Mouse (Mus musculus): ENCODE results near the gene Kcp. TPM values are rescaled to one million over a fixed set of nuclear protein-coding genes. Genes with fewer than 3 reads are reported as not detected.
A peak's percentile ranks its signal among the peaks of the same experiment; 100 is the strongest.

Gene Kcp
- polyA plus RNA-seq, 1 experiment from 2014 or later: 11.5 TPM

- Histone ChIP-seq H3K27ac (ENCODE audit: low read length) (no peak overlapping the region), H3K4me1 (replicated peaks; ENCODE audit: control insufficient read depth, insufficient read depth, low read length) (no peaks in the 10 kb centered on the region), H3K9ac (ENCODE audit: low read length) (no peak overlapping the region), H3K4me2 (ENCODE audit: low read depth, low read length) (no peak overlapping the region), H3K36me3 (ENCODE audit: control insufficient read depth, insufficient read depth, low read length) (peaks cover 6% of the 10 kb centered on the region; the same call in 1 of the 2 replicates), H3K4me3 (ENCODE audit: low read length) (no peak overlapping the region), H3K27me3 (ENCODE audit: control insufficient read depth, insufficient read depth, low read depth, low read length) (no peaks in the 10 kb centered on the region), H3K9me3 (ENCODE audit: control insufficient read depth, low read length) (no peaks in the 10 kb centered on the region)
- 85% methylated on average over 3 of the region's 3 CpGs for WGBS
- no peak for ATAC-seq (ENCODE audit: low read depth)
These were observed 29.5 kb upstream of the Kcp start for GRCm38 (mm10) chr6:29537221-29537620.

DNA sequence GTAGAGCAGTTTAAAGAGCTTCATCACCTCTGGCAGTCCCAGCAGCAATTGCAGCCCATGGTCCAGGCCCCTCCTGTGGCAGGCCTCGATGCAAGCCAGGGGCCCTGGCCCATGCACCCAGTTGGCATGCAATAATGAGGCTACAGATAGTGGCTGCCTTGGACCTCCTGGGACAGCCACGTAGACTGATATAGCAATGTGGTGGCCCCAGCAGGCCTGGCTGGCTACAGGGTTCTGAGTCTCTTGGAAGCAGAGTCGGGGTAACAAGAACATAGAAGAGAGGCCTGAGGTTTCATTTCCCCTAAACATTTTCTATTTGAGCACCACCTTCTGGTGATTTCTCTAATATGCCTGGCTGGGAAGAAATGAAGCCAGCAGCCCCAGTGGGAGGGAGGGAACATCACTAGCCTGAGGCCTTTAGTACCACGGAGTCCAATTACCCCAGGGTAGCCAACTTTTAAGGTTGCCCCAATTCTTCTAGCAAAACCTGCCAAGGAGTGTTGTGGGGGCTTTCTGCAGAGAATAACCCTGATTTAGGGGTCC is 29.0 kb upstream of the Kcp start:
- H3K4me3 ChIP-seq (ENCODE audit: low read length): no peak overlapping the region
- H3K27ac ChIP-seq (ENCODE audit: low read length): no peak overlapping the region
- no peaks in the 10 kb centered on the region for H3K27me3 ChIP-seq (ENCODE audit: control insufficient read depth, insufficient read depth, low read depth, low read length)
- H3K9me3 ChIP-seq (ENCODE audit: control insufficient read depth, low read length): no peaks in the 10 kb centered on the region
- H3K4me1 ChIP-seq (replicated peaks; ENCODE audit: control insufficient read depth, insufficient read depth, low read length): no peaks in the 10 kb centered on the region
- peaks cover 2% of the 10 kb centered on the region; the same call in 1 of the 2 replicates for H3K36me3 ChIP-seq (ENCODE audit: control insufficient read depth, insufficient read depth, low read length)
- WGBS: 76% methylated on average over 4 of the region's 4 CpGs
- no peak overlapping the region for H3K9ac ChIP-seq (ENCODE audit: low read length)
- H3K4me2 ChIP-seq (ENCODE audit: low read depth, low read length): no peak overlapping the region
- ATAC-seq (ENCODE audit: low read depth): no peak

DNA sequence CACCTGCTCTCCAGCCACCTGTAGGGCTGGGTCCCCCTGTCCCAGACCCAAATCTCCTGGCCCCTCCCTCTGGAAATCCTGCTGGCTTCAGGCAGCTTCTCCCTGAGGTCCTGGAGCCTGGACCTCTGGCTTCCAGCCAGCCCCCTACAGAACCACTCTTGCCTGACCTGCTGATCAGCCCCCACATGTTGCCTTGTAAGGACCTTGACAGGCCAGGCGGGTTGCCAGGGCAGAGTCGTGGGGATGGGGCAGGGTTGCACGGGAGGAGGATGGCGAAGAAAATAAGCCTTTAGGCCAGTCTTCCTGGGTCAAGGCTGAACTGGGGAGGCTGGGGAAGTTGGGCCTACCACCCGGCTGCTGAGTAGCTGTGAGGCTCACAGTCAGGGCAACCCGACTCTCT is 27.6 kb upstream of the Kcp start:
- H3K4me2 ChIP-seq (ENCODE audit: low read depth, low read length): no peak overlapping the region
- no peak overlapping the region for H3K4me3 ChIP-seq (ENCODE audit: low read length)
- H3K9ac ChIP-seq (ENCODE audit: low read length): no peak overlapping the region
- no peaks in the 10 kb centered on the region for H3K27me3 ChIP-seq (ENCODE audit: control insufficient read depth, insufficient read depth, low read depth, low read length)
- no peaks in the 10 kb centered on the region for H3K36me3 ChIP-seq (ENCODE audit: control insufficient read depth, insufficient read depth, low read length)
- peak; percentile 26; the same call in 1 of the 2 replicates for ATAC-seq (ENCODE audit: low read depth)
- H3K4me1 ChIP-seq (replicated peaks; ENCODE audit: control insufficient read depth, insufficient read depth, low read length): no peaks in the 10 kb centered on the region
- no peak overlapping the region for H3K27ac ChIP-seq (ENCODE audit: low read length)
- no peaks in the 10 kb centered on the region for H3K9me3 ChIP-seq (ENCODE audit: control insufficient read depth, low read length)
- WGBS: 57% methylated on average over 6 of the region's 6 CpGs

DNA sequence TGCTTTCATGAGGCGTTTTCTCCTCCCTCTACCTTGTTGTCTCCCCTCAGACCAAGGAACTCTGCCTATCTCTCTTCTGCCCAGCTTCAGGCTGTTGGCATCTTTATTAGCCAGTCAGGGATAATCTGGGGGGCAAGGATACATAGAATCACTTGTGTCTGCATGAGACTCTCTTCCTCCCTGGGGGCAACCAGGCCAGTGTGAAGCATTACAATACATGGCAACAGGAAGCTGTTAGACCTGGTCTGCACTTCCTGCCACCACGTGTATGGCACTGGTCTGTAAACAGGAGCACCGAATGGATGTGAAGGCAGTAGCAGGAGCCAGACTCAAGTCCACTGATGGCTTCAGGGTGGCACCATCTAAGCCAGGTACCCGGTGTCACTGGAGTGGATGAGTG is 22.3 kb upstream of the Kcp start:
- H3K27me3 ChIP-seq (ENCODE audit: control insufficient read depth, insufficient read depth, low read depth, low read length): peaks cover 27% of the 10 kb centered on the region
- 46% methylated on average over 4 of the region's 4 CpGs for WGBS
- no peak overlapping the region for H3K4me2 ChIP-seq (ENCODE audit: low read depth, low read length)

GRCm38 (mm10) chr6:29529444-29529820 is 21.7 kb upstream of the Kcp start:
- Histone ChIP-seq H3K9ac (ENCODE audit: low read length) (no peak overlapping the region), H3K27ac (ENCODE audit: low read length) (no peak overlapping the region), H3K36me3 (ENCODE audit: control insufficient read depth, insufficient read depth, low read length) (no peaks in the 10 kb centered on the region), H3K9me3 (ENCODE audit: control insufficient read depth, low read length) (no peaks in the 10 kb centered on the region), H3K4me1 (replicated peaks; ENCODE audit: control insufficient read depth, insufficient read depth, low read length) (peaks cover 11% of the 10 kb centered on the region), H3K4me3 (ENCODE audit: low read length) (no peak overlapping the region), H3K4me2 (ENCODE audit: low read depth, low read length) (no peak overlapping the region), H3K27me3 (ENCODE audit: control insufficient read depth, insufficient read depth, low read depth, low read length) (peaks cover 27% of the 10 kb centered on the region)
- whole genome bisulfite sequencing: 17% methylated on average over 2 of the region's 2 CpGs
- ATAC-seq (ENCODE audit: low read depth): no peak

More for the DNA sequence above, 22.3 kb upstream of the Kcp start:
- no peak for ATAC-seq (ENCODE audit: low read depth)
- Histone ChIP-seq H3K9ac (ENCODE audit: low read length) (no peak overlapping the region), H3K36me3 (ENCODE audit: control insufficient read depth, insufficient read depth, low read length) (no peaks in the 10 kb centered on the region), H3K9me3 (ENCODE audit: control insufficient read depth, low read length) (no peaks in the 10 kb centered on the region), H3K4me3 (ENCODE audit: low read length) (no peak overlapping the region), H3K27ac (ENCODE audit: low read length) (no peak overlapping the region), H3K4me1 (replicated peaks; ENCODE audit: control insufficient read depth, insufficient read depth, low read length) (peaks cover 11% of the 10 kb centered on the region)

GRCm38 (mm10) chr6:29528561-29529443 is 21.1 kb upstream of the Kcp start:
- no peak overlapping the region; the same call in 1 of the 2 replicates for H3K4me3 ChIP-seq (ENCODE audit: low read length)
- H3K27me3 ChIP-seq (ENCODE audit: control insufficient read depth, insufficient read depth, low read depth, low read length): peaks cover 27% of the 10 kb centered on the region
- H3K9me3 ChIP-seq (ENCODE audit: control insufficient read depth, low read length): no peaks in the 10 kb centered on the region
- H3K9ac ChIP-seq (ENCODE audit: low read length): no peak overlapping the region
- no peak overlapping the region for H3K4me2 ChIP-seq (ENCODE audit: low read depth, low read length)
- H3K36me3 ChIP-seq (ENCODE audit: control insufficient read depth, insufficient read depth, low read length): no peaks in the 10 kb centered on the region
- WGBS: 18% methylated on average over 13 of the region's 13 CpGs
- no peak for ATAC-seq (ENCODE audit: low read depth)
- H3K4me1 ChIP-seq (replicated peaks; ENCODE audit: control insufficient read depth, insufficient read depth, low read length): peaks cover 13% of the 10 kb centered on the region
- H3K27ac ChIP-seq (ENCODE audit: low read length): no peak overlapping the region

GRCm38 (mm10) chr6:29528165-29528505 is 20.4 kb upstream of the Kcp start:
- Histone ChIP-seq H3K36me3 (ENCODE audit: control insufficient read depth, insufficient read depth, low read length) (no peaks in the 10 kb centered on the region), H3K4me3 (ENCODE audit: low read length) (peak overlapping the region; percentile 60), H3K27me3 (ENCODE audit: control insufficient read depth, insufficient read depth, low read depth, low read length) (peaks cover 27% of the 10 kb centered on the region), H3K4me2 (ENCODE audit: low read depth, low read length) (peak overlapping the region; percentile 99), H3K9me3 (ENCODE audit: control insufficient read depth, low read length) (no peaks in the 10 kb centered on the region), H3K9ac (ENCODE audit: low read length) (no peak overlapping the region), H3K4me1 (replicated peaks; ENCODE audit: control insufficient read depth, insufficient read depth, low read length) (peaks cover 13% of the 10 kb centered on the region), H3K27ac (ENCODE audit: low read length) (no peak overlapping the region)
- WGBS: 10% methylated on average over 8 of the region's 8 CpGs
- no peak for ATAC-seq (ENCODE audit: low read depth)

GRCm38 (mm10) chr6:29527361-29528164 is 19.8 kb upstream of the Kcp start:
- peak overlapping the region; percentile 4; the same call in 1 of the 2 replicates for H3K9ac ChIP-seq (ENCODE audit: low read length)
- H3K9me3 ChIP-seq (ENCODE audit: control insufficient read depth, low read length): no peaks in the 10 kb centered on the region
- ATAC-seq (ENCODE audit: low read depth): no peak
- peak overlapping the region; percentile 60 for H3K4me3 ChIP-seq (ENCODE audit: low read length)
- peak overlapping the region; percentile 99 for H3K4me2 ChIP-seq (ENCODE audit: low read depth, low read length)
- no peaks in the 10 kb centered on the region for H3K36me3 ChIP-seq (ENCODE audit: control insufficient read depth, insufficient read depth, low read length)
- H3K27me3 ChIP-seq (ENCODE audit: control insufficient read depth, insufficient read depth, low read depth, low read length): peaks cover 27% of the 10 kb centered on the region
- WGBS: 4% methylated on average over 34 of the region's 34 CpGs
- peaks cover 13% of the 10 kb centered on the region for H3K4me1 ChIP-seq (replicated peaks; ENCODE audit: control insufficient read depth, insufficient read depth, low read length)
- no peak overlapping the region for H3K27ac ChIP-seq (ENCODE audit: low read length)

Measured in lung, embryonic 16.5 days (tissue).